Mouse (Mus musculus) kidney, adult 2 months (tissue): ENCODE measurements around the gene Cyp2d34.

ENCODE experiments used
- CTCF ChIP-seq: fragments of 200-500 bp; conservative IDR thresholded peaks from 2 replicates; pipeline ENCODE4 v1.5.1; 2011; ENCODE audit warnings: low read depth, mild to moderate bottlenecking, control low read depth, low read length, moderate library complexity, mixed read lengths; ENCODE audit not compliant: insufficient read depth, insufficient read length
- POLR2A ChIP-seq: fragments of 200-500 bp; IDR thresholded peaks from one replicate; pipeline ENCODE4 v1.6.1; 2011; ENCODE audit warnings: low read depth, low read length, control low read depth

DNA sequence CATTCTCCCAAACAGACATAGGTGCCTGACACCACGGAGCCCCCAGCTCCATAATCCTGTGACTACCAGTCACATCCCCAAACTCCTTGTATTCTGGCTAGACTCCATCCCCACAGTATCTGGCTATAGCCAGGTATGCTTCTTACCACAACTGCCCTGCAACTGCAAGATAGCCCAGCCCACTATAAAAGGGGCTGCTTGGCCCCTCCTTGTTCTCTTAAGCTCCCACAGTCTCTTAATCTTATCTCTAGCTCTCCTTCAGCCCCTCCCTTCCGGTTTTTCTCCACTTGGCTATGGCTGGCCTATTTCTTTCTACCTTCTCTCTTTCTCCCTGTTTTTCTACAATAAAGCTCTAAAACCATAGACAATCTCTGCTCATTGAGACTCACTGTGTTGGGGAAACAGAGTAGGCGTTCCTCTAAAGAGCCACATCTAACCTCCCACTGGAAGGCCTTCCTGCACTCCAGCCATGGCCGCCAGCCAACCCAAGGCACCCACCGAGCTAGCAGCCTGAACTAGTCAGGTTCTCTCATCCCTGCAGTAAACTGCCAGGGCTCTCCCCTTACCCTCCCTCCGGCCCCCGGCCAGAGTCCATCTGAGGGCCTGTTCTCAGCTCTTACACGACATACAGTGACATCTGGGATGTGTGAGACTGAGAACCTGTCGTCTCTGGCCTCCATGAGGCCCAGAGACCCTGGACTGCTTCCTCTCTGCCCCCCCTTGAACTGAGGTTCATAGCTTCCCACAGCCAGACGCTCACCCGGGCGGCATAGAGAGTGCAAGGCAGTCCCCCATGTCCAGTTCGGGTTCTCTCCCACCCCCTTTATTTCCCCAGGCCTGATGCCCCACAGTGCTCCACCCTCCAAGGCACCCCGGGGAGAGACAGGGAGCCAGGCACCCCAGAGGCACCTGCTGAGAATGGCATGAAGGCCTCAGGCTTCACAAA lies 16.7 kb upstream of the Cyp2d34 start:
- no peak for TF ChIP-seq POLR2A
- no peak for TF ChIP-seq CTCF
